Mouse (Mus musculus) megakaryocyte, embryonic 14.5 days (primary cell): ENCODE data around the gene Pax7. TPM values are rescaled to one million over a fixed set of nuclear protein-coding genes. Genes with fewer than 3 reads are reported as not detected.

Experiments
- H3K27me3 ChIP-seq: replicated peaks from 2 replicates; pipeline ENCODE3; 2012; ENCODE audit warnings: inconsistent platforms
- H3K36me3 ChIP-seq: replicated peaks from 2 replicates; pipeline ENCODE3; 2012; ENCODE audit warnings: low read length, inconsistent platforms, mixed read lengths
- H3K4me1 ChIP-seq: 2 replicates; pipeline ENCODE4 v1.6.1; 2012; ENCODE audit warnings: inconsistent platforms
- H3K4me3 ChIP-seq: replicated peaks from 2 replicates; pipeline ENCODE3; 2012; ENCODE audit warnings: moderate library complexity, mild to moderate bottlenecking, inconsistent platforms
- H3K9me3 ChIP-seq: 2 replicates; pipeline ENCODE4 v1.6.1; 2012; ENCODE audit warnings: inconsistent platforms
- FLI1 ChIP-seq: IDR thresholded peaks from 2 replicates; pipeline ENCODE4 v1.6.1; 2012; ENCODE audit warnings: low read length, inconsistent platforms, mixed read lengths
- GATA1 ChIP-seq: IDR thresholded peaks from 3 replicates; pipeline ENCODE4 v1.6.1; 2012; ENCODE audit warnings: mixed read lengths, low read length, inconsistent platforms, borderline replicate concordance
- polyA plus RNA-seq: library from polyadenylated mRNA; stranded (reverse); fragments of >175 nt; gene quantifications from 2 replicates; pipeline ENCODE4 v1.2.3, GENCODE M21; 2012; ENCODE audit warnings: low replicate concordance; ENCODE audit not compliant: insufficient read depth

Pax7 gene
- polyA plus RNA-seq, 1 experiment = not detected

DNA sequence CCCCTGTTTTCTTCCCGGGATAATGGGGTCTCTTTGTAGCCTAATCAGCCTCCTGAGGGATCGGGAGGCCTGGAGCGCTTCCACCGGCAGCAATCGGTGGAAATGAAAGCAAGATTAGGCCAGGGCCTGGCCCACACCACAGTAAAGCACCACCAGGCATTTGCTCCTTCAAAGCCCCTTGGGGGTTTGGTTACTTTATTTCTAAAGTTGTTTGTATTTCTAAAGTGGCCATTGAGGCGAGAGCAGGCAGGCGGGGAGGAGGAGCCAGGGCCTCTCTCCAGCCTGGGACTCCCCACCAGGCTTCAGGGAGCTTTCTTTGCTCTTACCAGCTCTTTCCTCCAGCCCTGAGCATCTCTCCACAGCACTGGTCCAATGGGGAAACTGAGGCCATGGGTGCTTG, 15.2 kb downstream of the Pax7 start:
- Histone ChIP-seq H3K9me3 (no peaks in the 10 kb centered on the region), H3K27me3 (peaks cover 93% of the 10 kb centered on the region), H3K4me3 (no peak overlapping the region), H3K36me3 (no peaks in the 10 kb centered on the region), H3K4me1 (no peaks in the 10 kb centered on the region)
- TF ChIP-seq FLI1 = no peak
- TF ChIP-seq GATA1 = no peak

- H3K36me3 ChIP-seq = no peaks in the 10 kb centered on the region
- H3K4me3 ChIP-seq = no peak overlapping the region
- H3K9me3 ChIP-seq = no peaks in the 10 kb centered on the region
- H3K4me1 ChIP-seq = no peaks in the 10 kb centered on the region
- peaks cover 88% of the 10 kb centered on the region for H3K27me3 ChIP-seq
- TF ChIP-seq FLI1 (no peak), GATA1 (no peak)
Measured at GRCm38 (mm10) chr4:139813371-139813960, 19.9 kb downstream of the Pax7 start.

- Histone ChIP-seq H3K4me1 (no peaks in the 10 kb centered on the region), H3K4me3 (no peak overlapping the region), H3K27me3 (peaks cover 84% of the 10 kb centered on the region), H3K9me3 (no peaks in the 10 kb centered on the region), H3K36me3 (no peaks in the 10 kb centered on the region)
- TF ChIP-seq GATA1 (no peak), FLI1 (no peak)
Measured at GRCm38 (mm10) chr4:139811901-139812300, 21.4 kb downstream of the Pax7 start.

GRCm38 (mm10) chr4:139811475-139811874, 21.9 kb downstream of the Pax7 start:
- Histone ChIP-seq H3K27me3 (peaks cover 84% of the 10 kb centered on the region), H3K9me3 (no peaks in the 10 kb centered on the region)

GRCm38 (mm10) chr4:139810762-139811438, 22.4 kb downstream of the Pax7 start:
- Histone ChIP-seq H3K27me3 (peaks cover 84% of the 10 kb centered on the region), H3K36me3 (no peaks in the 10 kb centered on the region), H3K4me1 (no peaks in the 10 kb centered on the region), H3K4me3 (no peak overlapping the region), H3K9me3 (no peaks in the 10 kb centered on the region)
- TF ChIP-seq GATA1 (no peak), FLI1 (no peak)

More at GRCm38 (mm10) chr4:139811475-139811874, 21.9 kb downstream of the Pax7 start:
- H3K4me3 ChIP-seq = no peak overlapping the region
- H3K36me3 ChIP-seq = no peaks in the 10 kb centered on the region
- TF ChIP-seq FLI1 = no peak
- TF ChIP-seq GATA1 = no peak
- no peaks in the 10 kb centered on the region for H3K4me1 ChIP-seq

DNA sequence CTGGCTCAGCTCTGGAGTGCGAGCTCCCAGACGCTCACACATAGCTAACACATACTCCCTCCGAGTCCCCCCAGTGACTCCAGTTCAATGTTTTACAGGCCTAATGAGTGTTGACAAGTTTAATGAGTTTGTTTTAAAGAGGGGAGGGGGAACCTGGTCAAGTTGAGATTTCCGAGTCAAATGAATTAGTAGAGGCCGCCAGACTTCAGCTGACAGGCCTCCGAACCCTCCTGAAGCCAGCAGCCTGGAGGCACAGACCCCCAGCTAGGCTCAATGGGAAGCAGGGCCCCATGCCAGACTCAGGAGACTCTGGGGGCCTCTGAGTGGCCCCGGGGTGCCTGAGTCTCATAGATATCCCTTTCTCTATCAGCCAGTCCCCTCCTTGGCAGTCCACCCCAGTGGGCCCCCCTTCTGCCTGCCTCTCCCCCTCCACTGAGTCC, 23.9 kb downstream of the Pax7 start:
- Histone ChIP-seq H3K36me3 (no peaks in the 10 kb centered on the region), H3K9me3 (no peaks in the 10 kb centered on the region), H3K27me3 (peaks cover 85% of the 10 kb centered on the region), H3K4me3 (no peak overlapping the region), H3K4me1 (no peaks in the 10 kb centered on the region)
- no peak for TF ChIP-seq FLI1
- TF ChIP-seq GATA1 = no peak

DNA sequence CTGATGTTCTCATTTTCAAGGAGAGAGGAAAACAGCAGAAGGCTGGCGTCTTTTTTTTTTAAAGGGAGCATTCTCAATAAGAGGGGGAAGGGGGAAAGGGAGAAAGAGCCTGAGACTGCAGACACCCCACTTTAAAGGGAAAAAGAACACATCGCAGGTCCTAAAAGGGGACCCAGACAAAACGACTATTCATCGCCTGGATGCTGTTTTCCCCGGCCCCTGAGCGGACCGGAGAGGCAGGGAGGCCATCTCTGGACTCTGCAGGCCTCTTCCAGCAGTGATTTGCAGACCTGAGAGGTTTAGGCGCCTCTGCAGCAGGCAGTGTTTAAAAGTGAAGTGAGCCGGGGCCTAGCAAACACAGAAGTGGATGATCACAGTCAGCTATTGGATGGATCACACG, 25.5 kb downstream of the Pax7 start:
- Histone ChIP-seq H3K36me3 (no peaks in the 10 kb centered on the region), H3K4me3 (no peak overlapping the region), H3K9me3 (no peaks in the 10 kb centered on the region), H3K27me3 (peaks cover 75% of the 10 kb centered on the region), H3K4me1 (no peaks in the 10 kb centered on the region)
- TF ChIP-seq FLI1 (no peak), GATA1 (no peak)

GRCm38 (mm10) chr4:139807191-139807808, 26.0 kb downstream of the Pax7 start:
- Histone ChIP-seq H3K9me3 (no peaks in the 10 kb centered on the region), H3K36me3 (no peaks in the 10 kb centered on the region), H3K4me1 (no peaks in the 10 kb centered on the region), H3K27me3 (peaks cover 75% of the 10 kb centered on the region), H3K4me3 (no peak overlapping the region)
- TF ChIP-seq GATA1 (no peak), FLI1 (no peak)

GRCm38 (mm10) chr4:139804896-139805295, 28.4 kb downstream of the Pax7 start:
- H3K4me3 ChIP-seq = no peak overlapping the region
- no peak for TF ChIP-seq GATA1
- TF ChIP-seq FLI1 = no peak
- no peaks in the 10 kb centered on the region for H3K9me3 ChIP-seq
- no peaks in the 10 kb centered on the region for H3K4me1 ChIP-seq
- no peaks in the 10 kb centered on the region for H3K36me3 ChIP-seq
- peaks cover 75% of the 10 kb centered on the region for H3K27me3 ChIP-seq

DNA sequence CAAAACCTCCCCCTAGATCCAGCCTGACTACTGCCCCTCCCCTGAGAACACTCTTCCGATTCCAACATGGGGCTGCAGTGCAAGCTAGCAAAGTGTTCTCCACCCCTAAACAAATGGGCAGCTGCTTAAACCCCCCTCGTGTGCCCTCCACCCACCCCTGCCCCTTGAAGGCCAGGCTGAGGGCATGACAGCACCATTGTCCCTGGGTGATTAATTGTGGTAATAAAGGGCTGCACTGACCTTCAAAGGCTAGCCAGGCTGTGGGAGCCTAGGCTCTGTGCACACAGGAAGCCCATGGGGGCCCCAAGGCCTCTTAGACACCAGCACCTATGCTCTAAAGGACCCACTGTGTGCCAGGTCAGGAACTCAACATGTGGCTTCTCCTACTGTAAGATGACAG, 29.3 kb downstream of the Pax7 start:
- peaks cover 72% of the 10 kb centered on the region for H3K27me3 ChIP-seq
- no peaks in the 10 kb centered on the region for H3K36me3 ChIP-seq
- no peaks in the 10 kb centered on the region for H3K4me1 ChIP-seq
- H3K9me3 ChIP-seq = no peaks in the 10 kb centered on the region
- H3K4me3 ChIP-seq = no peak overlapping the region
- TF ChIP-seq GATA1 (no peak), FLI1 (no peak)
